Mouse (Mus musculus) T-helper 17 cell (primary cell): Measurements from ENCODE around the gene Arsg.

Experiments
- in situ Hi-C, 2 experiments: fragments of 300-600 bp; cut with MboI, MseI; formaldehyde crosslinking; loops; 1 replicate in 1 of 2; 2 replicates in 1 of 2; pipeline ENCODE4 v1.15.1; 2025; ENCODE audit warnings: high pct_unique_total_duplicates in 2 of 2

Arsg gene

DNA sequence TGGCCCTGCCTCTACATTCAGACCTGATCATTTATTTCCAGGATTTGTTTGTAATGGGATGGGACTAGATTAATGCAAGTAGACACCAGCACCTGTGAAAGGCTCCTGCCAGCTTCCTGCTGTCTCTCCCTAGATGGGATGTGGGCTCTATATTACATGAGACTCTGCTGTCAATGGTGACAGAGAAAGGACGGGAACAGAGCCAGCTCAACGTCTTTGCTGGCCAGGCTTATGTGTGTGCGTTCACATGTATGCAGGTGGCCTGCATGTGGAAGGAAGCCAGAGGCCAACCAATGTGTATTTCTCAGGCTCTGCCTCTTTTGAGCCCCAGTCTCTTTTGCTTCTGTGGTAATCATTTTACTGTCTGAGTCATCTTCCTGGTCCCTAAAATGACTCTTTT, 105.4 kb downstream of the Arsg start:
- in situ Hi-C loops = loop anchor here in 1 of 2 experiments (5.0 kb wide), 1 partner anchor 331 kb away; no protein-coding TSS in a partner anchor

DNA sequence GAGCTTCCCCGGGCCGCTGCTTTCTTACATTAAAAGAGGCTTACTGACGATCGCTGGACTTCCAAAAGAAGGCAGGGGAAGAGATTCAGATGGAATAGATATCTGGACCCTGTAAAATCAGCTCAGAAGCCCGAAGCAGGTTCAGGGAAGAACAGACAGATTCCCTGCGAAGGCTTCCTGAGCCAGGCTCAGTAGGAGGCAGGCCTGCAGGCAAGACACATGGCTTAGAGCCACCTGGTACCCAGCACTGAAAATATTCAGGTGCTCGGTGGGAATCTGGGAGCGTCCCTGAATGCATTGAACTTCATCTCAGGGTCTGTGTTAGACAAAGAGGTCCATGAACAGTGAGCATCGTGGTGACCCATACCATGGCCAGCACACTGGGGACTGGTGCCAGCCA, 106.8 kb downstream of the Arsg start:
- in situ Hi-C loops = loop anchor here (5.0 kb wide), 3 partner anchors 133 to 333 kb away; no protein-coding TSS in a partner anchor

DNA sequence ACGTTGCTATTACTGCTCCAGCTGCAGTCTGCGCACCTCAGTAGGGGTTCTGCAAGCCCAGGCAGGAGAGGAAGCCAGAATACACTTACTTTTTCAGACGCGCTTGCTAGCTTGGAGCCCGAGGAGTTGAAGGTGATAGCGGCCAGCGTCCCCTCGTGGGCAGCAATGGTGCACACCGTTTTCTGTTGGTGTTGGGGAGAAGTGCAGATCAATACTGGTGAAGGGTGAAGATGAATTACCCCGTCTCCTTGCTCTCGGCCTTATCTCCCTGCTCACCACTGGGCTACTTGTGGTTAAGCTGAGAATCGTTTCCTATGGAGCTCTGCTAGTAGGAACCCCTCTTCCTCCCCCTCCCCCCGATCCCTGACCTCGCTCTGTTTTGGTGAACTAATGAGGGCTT, 110.8 kb downstream of the Arsg start:
- in situ Hi-C loops = loop anchor here (5.0 kb wide), 3 partner anchors 137 to 337 kb away; no protein-coding TSS in a partner anchor

DNA sequence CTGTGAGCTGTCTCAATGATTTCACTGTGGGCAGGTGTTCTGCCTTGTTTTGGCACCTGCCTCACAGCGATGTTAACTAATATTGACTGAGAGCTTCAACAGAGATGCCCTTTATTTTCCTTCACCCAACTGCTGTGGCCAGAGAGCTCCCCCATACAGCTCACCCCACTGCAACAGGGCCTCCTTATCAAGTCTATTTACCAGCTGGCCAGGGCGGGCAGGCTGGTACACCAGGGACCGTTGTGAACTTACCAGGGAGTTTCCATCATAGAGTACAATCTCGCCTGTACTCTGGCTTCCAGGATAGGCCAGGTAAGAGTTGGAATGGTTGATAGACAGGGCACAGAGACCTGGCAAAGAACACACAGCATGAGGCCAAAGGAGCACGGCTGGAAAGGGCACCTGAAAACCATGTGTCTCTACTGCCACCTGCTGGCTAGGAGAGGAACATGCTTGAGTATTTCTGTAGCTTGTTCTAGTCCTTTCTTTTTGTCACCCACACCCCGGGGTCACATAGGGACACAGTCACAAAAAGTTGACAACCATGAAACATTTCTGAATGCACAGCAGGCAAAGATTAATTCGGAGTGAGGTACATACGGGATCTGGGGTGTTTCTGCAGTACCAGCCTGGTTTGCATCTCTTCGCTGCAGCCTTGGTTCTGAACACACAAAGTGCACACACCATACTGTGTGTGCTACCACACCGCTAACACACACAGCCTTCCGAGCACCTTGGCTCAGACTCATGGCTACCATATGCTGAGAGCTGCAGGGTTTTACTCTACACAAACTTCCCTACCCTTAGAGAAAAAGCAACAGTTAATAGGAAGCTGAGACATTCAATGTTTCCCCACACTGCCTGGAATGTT, 111.9 kb downstream of the Arsg start:
- in situ Hi-C loops = loop anchor here (5.0 kb wide), 4 partner anchors 138 to 338 kb away; no protein-coding TSS in a partner anchor

DNA sequence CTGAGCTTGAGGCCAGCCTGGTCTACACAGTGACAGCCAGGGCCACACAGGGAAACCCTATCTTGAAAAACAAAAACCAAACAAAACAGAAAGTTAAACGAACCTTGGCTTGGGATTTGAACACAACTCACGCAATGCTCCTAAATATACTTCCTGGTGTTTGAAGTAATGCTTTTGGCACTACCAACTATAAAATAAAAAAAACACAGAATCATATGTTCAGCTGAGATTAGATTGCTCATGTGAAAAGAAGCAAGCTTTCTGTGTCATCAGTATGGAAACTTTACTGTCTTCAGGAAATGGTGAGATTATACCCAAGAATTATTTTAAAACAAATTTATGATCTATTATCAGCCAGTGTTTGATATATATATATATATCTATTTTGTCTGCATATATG, 113.2 kb downstream of the Arsg start:
- in situ Hi-C loops = loop anchor here in 1 of 2 experiments (5.0 kb wide), 1 partner anchor 284 kb away; no protein-coding TSS in a partner anchor

DNA sequence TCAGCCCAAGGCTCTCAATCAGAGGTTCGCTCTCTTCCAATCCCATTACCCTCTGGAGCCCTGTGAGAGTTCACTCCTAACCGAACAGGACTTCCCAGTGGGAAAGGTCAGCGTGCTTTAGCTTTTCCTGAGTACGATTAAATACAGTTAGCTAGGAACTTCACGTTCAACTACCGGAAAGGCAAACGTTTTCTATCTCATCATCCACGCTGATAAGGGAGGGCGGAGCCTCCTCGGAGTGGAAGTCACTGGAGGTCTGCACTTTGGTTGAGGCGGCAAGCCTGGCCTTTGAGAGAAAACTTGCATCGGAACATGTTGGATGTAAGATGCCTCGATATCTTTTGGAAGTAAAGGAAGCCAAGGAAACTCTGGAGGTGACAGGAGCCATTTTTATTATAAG, 113.8 kb downstream of the Arsg start:
- in situ Hi-C loops = loop anchor here in 1 of 2 experiments (5.0 kb wide), 1 partner anchor 285 kb away; no protein-coding TSS in a partner anchor

DNA sequence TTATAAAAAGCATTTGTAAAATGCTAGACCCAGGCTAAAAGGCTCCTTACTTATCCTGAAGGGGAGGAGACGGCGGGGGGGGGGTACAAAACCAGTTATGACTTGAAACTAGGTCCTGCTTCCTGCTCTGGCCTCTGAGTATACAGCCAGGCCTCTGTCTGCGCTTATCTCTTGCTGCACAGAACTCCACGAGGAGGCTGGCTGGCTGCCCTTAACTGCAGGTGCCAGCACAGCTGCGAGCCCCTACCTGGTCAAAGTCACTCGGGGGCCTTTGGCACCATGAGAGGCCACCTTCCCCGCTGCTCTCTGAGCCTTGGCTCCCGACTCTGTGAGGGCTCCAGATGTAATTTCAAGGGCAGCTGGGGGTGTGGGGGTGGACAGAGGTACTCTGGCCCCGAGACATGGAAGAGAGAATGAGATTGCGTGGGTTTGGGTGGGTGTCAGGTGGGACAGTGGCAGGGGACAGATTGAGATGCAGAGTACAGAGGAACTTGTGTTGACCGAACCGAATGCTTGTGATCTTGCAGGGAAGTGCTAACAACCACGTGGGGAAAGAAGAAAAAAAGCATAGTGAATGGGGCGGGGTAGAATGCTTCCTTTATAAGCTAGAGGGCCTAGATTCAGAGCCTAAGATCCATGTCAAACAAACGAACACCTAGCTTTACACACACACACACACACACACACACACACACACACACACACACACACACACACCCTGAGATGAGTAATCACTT, 114.6 kb downstream of the Arsg start:
- in situ Hi-C loops = loop anchor here in 1 of 2 experiments (5.0 kb wide), 1 partner anchor 286 kb away; no protein-coding TSS in a partner anchor

DNA sequence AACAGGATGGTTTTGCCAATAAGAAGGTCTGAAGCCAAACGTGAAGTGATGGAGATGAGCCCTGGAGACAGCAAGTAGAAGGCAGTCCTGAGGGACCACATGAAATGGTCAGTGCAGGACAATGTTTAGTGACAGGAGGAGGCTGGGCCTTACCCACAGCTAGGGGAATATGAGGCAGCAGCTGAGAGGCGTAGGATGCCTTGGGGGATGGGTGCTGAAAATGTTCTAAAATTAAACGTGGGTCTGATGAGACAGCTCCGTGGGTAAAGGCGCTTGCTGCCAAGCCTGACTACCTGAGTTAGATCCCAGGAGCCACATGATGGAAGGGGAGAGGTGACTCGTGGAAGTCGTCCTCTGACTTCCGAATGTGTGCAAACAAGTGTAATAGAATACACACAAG, 116.8 kb downstream of the Arsg start:
- in situ Hi-C loops = no loop called here

DNA sequence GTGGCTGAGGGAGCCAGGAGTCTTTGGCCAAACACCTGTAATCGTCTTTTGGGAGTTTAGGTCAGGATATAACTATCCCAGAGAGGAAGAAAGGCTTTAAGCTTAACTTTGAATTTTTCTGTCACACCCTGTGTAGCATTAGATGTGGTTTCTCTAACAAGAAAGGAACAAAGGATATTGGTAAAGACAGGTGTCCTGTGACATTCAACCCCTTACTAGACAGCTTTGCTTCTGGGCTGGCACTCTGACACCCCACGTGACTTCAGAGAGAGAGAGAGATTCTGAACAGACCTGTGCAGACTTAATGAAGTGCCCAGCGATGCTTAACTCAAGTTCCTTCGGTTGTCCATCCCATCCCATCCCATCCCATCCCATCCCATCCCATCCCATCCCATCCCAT, 118.3 kb downstream of the Arsg start:
- in situ Hi-C loops = no loop called here

DNA sequence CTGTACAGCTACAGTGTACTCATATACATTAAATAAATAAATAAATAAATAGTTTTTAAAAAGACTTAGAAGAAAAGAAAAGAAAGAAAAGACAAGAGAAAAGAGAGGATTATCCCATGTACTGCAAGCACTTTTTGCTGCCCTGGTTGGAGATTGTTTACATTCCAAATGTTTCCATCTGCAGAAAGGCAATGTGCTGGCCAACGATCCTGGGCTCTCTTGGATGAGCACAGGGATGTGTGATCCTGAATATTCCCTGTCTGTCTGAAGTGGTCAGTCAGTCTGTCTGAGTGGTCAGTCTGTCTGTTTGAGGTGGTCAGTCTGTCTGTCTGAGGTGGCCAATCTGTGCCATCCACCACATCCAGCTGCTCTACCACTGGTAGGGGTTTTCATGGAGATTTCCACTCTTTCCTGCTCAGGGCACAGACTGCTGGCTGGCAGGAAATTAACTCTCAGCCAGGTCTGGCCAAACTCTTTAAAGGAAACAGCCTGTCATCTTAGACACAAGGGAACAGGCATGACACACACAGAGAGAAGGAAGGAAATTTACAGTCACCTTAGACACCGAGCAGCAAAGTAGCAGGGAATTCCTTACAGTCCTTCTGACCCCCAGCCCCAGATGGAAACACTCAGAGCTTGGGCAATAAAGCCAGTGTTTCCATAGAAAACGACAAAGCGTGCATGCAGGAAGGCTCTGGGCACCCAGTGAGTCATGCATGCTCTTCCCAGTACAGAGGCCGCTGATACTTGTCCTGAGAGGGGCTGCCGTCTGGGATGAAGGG, 120.2 kb downstream of the Arsg start:
- in situ Hi-C loops = no loop called here

DNA sequence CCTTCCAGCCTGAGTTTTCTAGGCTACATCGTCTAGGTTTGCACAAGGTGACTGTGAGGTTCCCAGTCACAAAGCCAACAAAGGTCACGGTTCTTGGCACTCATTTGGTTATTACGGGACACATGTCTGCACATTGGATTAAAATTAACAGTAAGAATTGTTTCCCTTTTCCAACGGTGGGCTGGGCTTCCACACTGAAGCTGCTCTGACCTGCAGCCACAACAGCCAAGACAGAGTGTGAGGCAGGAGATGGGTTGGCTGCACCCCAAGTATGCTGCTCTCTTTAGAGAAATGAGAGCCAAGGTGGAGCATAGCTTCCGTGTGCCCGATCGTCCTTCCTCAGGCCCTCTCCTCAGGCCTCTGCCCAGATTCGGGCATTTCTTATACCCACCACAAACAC, 121.6 kb downstream of the Arsg start:
- in situ Hi-C loops = no loop called here

DNA sequence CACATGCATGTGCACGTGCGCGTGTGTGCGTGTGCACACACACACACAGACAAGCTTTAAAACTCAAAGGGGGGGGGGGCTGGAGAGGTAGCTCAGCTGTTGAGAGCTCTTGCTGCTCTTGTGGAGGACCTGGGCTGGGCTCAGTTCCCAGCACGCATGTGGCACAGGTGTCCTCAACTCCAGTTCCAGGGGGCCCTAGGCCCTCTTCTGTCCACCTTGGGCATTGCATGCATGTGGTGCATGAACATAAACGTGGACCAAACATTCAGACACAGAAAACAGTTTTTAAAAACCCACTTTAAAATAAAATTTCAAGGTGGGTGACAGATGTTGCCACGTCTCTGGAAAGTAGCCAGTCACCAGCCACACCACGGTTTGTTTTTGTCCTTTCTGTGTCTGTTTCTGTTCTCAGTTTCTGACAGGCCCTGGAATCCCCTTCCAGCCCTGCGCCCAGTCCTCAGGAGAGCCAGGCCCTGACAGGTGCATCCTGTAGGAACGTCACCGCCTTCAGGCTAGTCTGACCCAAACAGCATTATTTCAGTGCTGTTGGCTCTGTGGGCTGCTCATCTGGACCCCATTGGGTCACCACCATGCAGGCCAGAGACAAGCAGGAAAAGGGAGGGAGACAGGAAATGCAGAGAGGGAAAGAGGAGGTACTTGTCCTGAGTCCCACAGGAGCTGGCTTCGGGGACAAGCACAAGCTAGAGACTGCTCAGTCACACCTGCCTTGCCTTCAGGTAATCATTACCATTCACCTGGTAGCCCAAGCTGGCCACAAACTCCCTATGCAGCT, 125.8 kb downstream of the Arsg start:
- in situ Hi-C loops = no loop called here

DNA sequence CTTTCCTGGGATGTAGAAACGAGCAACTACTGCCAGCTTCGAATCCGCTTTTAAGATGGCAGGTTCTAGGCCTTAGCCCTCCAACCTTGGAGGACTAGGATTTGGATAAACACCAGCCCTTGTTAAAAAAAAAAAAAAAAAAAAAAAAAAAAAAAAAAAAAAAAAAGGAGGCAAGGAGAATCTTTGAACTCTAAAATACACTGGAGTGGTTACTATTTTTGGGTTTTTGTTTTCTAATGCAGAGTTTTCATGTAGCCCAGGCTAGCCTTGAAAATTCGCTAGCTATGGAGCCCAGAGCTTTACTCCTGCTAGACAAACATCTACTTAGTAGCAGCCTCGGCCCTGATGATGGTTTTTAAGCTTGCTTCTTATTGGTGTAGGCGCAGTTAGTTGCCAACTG, 134.4 kb downstream of the Arsg start:
- in situ Hi-C loops = no loop called here

DNA sequence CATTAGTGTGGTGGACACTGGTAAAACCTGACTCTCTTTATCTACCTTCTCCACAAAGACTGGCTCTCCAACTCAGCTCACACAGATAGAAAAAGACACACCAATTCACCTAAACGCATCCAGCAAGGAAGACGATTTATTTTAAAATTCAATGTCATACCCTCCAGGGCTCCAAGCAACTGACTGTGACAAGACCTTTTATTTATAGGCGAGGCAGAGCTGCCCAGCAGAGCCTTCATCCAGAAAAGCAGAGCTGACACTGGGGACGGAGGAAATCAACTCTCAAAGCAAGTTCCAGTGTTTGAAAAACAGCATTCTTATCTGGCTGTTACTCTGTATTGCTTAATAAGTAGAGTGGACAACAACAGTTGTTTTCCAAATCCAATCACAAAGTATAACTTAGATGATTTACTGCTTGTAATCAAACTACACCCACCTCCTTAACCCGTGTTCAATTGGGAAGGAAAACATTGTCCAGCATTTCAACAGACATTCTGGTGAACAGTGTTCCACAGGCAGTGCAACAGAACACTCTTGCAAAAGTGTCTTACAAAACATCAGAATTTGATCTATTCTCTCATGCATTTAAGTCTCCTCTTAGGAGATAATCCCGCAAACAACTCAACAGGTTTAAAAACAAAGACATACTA, 135.9 kb downstream of the Arsg start:
- in situ Hi-C loops = no loop called here

DNA sequence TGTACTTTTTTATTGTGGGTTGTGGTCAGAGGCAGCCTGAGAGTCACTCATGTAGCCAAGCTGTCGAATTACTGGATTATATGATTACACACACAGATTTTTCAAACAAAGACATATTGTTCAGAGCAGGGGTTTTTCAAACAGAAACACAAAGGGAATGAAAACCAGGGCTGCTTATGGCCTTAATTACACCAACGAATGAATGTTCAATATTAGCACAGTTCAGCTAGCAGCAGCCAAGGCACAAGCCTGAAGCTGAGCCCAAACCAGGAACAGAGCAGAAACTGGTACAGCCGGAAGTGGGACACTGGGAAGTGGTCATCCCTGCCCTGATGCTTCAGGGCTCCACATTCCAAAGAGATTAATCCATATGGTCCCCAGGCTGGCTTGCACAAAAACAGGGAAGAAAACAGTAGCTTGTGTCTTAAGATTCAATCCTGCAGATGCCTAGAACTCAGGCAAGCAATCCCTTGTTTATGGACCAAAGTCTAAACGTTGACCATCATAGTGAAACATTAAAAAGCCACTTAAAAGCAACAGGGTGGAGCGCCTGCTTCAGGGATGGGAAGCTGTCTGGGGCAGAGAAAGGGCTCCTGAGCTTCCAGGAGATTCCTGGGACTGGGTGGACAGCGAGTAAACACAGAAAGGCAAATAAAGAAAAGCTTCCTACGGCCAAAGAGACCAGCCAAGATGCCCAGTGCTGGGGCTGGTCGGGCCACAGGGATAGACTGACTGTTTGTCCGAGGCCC, 137.0 kb downstream of the Arsg start:
- in situ Hi-C loops = no loop called here

DNA sequence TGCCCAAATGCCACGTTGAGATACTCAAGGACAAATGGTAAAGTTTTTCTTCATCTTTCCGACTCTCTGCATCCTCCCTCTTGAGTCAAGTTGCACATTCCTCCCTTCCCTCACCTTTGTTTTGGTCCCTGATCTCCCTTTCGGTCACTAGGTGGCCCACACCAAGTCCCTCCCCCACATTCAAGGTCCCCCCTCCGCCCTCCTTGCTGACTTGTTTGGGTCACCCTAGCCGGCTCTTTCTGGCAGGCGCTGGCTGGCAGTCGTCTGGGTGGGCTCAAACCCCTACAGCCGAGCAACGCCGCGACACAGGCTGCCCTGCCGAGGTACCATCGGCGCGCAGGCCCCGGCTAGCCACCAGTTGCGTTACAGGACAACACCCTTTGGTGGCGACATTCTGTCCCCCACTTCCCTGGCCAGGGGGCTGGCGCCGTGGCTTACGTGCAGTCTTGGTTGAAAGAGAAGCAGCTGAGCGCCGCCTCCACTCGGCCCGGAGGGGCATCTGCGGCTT, 137.7 kb downstream of the Arsg start:
- in situ Hi-C loops = no loop called here

DNA sequence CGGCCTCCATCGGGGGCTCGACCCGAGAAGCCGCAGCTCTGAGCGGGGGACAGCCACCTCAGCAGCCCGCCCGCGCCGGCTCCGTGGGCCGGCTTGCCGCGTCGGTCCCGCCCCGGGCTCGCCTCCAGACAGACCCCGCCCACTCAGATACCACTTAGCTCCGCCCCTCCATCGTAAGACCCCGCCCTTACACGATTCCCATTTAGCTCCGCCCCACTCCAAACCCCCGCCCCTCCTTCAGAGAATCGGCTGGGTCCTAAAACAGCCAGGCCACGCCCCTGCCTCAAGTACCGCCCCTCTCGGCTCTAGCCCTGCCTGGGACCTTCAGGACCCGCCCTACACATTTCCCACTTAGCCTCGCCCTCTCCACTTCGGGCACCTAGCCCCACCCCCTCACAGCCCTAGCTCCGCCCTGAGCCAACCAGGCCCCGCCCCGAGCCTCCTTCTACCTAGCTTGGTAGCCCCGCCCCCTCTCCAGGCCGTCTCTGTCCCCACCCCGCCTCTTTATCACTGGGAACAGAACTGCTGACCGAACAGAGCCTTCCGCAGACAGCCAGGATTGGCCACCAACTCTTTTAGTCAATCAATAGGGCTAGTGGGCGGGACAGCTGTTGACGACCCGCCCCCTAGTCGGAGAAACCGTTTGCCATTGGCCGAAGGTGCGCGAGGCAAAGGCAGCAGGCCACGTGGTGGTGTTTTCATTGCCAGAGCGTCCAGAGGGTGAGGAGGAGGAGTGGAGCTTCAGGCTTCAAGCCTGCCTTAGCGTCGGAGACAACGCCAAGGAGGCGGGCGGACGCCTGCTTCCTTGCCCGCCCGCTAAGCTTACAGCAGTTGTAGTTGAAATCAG, 138.4 kb downstream of the Arsg start, which contains the start of gene Wipi1:
Gene Wipi1 (minus strand): TSS at position 665 of the 847 bp plus-strand sequence.
- in situ Hi-C loops = no loop called here

DNA sequence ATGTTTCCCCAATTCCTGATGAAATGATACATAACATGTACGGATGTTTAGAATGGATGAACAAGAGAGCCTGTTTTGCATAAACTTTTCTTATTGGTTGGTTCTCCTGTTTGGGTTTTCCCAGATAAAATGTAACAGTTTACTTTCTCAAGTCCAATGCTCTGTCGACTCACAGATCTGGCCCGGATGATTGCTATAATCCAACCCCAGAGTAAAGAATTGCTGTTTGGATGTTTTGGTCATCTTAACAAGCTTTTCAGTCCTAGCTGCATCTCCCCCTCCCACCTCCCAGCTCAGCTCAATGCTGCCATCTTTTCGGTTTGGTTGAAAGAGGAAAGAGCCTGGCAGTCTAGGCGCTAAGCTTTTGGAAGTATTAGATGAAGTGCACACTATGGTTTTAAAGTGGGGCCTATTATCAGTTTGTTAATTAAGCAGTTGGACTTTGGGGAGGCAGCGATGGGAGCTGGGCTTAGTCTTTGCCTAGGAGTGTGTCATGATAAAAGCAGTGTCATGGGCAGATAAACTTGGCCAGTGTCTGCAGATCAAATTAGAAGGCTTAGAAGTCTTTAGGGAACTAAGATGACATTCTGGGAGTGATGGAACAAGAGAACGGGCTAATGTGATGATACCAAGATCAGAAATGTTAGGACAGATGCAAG, 139.8 kb downstream of the Arsg start:
- in situ Hi-C loops = no loop called here
